Mouse (Mus musculus): Measurements from ENCODE around the gene Lrrc40.

GRCm38 (mm10) chr3:158032106-158032505 lies 4.4 kb upstream of the Lrrc40 start:
- TF ChIP-seq HCFC1 (IDR thresholded peaks at IDR 0.05; ENCODE audit: borderline replicate concordance, insufficient read depth, low read length) (no peak), ZC3H11A (IDR thresholded peaks at IDR 0.05; ENCODE audit: borderline replicate concordance, low read depth, low read length) (no peak), ZNF384 (IDR thresholded peaks at IDR 0.05; ENCODE audit: low read depth, low read length) (no peak), CHD2 (IDR thresholded peaks at IDR 0.05; ENCODE audit: low read depth, low read length) (no peak), MAFK (IDR thresholded peaks at IDR 0.05; ENCODE audit: insufficient read depth, low read depth, low read length) (no peak)
